Mouse (Mus musculus): ENCODE data around the gene Gm20390. TPM values are rescaled to one million over a fixed set of nuclear protein-coding genes. Genes with fewer than 3 reads are reported as not detected.

Gene Gm20390
- polyA plus RNA-seq (2012; rRNA removed; ENCODE audit: low replicate concordance), result 7.1 and 9.9 TPM in 2 replicates

GRCm38 (mm10) chr11:93968005-93968847 is at the start of gene Gm20390, which contains the start of gene Nme1:
Gene Gm20390 (minus strand): TSS chr11:93968293.
Gene Nme1 (minus strand): TSS chr11:93968521.

GRCm38 (mm10) chr11:93995720-93996305 is 27.7 kb upstream of the Gm20390 start, which contains the start of gene Spag9:
Gene Spag9 (plus strand): TSS chr11:93996091.

GRCm38 (mm10) chr11:93956159-93956558 is 11.9 kb downstream of the Gm20390 start, which contains the start of gene Nme2:
Gene Nme2 (minus strand): TSS chr11:93956259.

Other genes starting within 250 kb of the Gm20390 start
- 1.4 and 3.1 TPM in 2 replicates for gene Utp18, start 82.5 kb downstream of the Gm20390 start, polyA plus RNA-seq (2012; rRNA removed; ENCODE audit: low replicate concordance)
- gene Mbtd1, start 82.4 kb downstream of the Gm20390 start, polyA plus RNA-seq (2012; rRNA removed; ENCODE audit: low replicate concordance), result 0.63 and 2.0 TPM in 2 replicates
- 132 and 134 TPM in 2 replicates for gene Nme2, start 12.0 kb downstream of the Gm20390 start, polyA plus RNA-seq (2012; rRNA removed; ENCODE audit: low replicate concordance)
- gene Nme1, start 228 bp upstream of the Gm20390 start, polyA plus RNA-seq (2012; rRNA removed; ENCODE audit: low replicate concordance), result 74.2 and 92.2 TPM in 2 replicates
- gene Spag9, start 27.8 kb upstream of the Gm20390 start, polyA plus RNA-seq (2012; rRNA removed; ENCODE audit: low replicate concordance), result 8.8 and 10.5 TPM in 2 replicates
- 136 and 216 TPM in 2 replicates for gene Tob1, start 243.2 kb upstream of the Gm20390 start, polyA plus RNA-seq (2012; rRNA removed; ENCODE audit: low replicate concordance)

All from duodenum, adult 2 months (tissue).